Mouse (Mus musculus): ENCODE results near the gene R3hdm2.

The R3hdm2 gene

DNA sequence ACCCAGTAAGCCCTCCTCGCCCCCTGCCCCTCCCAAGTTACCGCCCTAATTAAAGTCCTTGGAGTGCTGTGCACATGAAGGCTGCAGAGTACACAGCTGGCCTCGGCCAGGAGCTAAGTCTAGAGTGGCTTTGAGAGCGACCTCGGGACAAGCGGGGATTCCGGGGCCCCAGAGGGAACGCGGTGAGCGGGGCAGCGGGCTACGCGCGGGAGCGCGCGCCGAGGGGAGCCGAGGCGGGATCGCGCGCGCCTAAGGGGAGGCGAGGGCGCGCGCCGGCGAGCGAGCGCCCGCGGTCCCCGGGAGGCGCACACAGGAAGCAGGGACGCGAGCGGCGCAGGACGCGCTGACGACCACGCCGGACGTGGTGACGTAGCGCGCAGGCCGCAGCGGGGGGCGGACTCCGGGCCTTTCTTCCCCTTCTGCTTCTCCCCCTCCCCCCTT, at the start of gene R3hdm2:
Gene R3hdm2 (plus strand): TSS at position 77 of the 441 bp plus-strand sequence.
- DNase-seq (ENCODE audit: low spot score in 2 of 2): peak; percentile 81 to 91

DNA sequence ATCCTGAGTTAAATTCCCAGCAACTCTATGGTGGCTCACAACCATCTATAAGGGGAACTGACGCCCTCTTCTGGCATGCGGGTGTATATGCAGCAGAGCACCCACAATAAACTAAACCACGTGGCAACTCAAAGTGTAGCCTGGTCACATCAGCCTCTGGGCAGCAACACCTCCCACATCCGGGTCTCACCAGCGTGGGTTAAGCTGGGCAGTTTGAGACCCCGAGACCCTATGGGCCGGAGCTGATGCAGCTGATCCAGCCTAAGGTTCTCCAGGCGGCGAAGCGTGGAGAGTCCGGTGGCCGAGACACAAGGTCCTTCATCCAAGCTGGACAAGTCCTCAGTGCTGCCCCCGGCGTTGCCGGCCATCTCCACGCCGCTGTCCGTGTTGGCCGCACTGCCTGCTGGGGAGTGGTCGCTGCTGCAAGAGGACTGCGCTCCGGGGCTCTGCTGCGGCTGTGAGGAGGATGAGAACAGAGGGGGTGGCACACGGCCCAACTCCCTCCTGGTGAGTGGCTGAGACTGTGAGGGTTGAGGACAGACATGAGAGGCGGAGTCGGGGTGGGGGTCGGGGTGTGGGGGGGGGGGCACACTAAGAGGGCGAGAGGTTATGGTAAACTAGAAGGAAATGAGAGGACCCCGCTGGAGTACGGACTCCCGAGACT, 47.8 kb upstream of the R3hdm2 start:
- DNase-seq (ENCODE audit: low spot score in 2 of 2): no peak

DNA sequence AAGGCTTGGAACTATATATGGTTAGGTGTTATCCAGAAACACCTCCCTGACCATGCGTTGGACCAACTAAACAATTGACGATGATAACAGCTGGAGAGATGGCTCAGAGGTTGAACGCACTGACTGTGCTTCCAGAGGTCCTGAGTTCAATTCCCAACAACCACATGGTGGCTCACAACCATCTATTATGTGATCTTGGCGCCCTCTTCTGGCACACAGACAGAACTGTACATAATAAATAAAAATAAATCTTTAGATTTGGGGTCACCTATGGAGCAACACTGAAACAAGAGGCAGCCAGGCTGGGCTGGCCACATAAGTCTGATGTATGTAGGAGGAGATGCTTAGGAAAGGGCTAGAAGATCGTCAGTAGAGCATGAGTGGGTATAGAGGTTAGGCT, 47.0 kb upstream of the R3hdm2 start:
- DNase-seq (ENCODE audit: low spot score in 2 of 2): no peak

DNA sequence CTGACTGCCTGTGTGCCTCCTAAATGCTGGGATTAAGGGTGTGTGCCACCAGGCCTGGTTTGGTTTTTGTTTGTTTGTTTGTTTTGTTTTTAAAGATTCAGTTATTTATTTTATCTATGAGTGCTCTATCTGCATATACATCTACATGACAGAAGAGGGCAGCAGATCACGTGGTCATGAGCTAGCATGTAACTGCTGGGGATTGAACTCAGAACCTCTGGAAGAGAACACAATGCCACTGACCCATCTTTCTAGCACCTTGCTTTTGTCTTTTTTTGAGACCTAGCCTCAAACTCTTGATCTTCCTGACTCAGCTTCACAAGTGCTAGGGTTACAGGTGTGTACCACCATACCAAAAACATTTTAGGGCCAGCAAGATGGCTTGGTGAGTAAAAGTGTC, 44.9 kb upstream of the R3hdm2 start:
- DNase-seq (ENCODE audit: low spot score in 2 of 2): no peak

DNA sequence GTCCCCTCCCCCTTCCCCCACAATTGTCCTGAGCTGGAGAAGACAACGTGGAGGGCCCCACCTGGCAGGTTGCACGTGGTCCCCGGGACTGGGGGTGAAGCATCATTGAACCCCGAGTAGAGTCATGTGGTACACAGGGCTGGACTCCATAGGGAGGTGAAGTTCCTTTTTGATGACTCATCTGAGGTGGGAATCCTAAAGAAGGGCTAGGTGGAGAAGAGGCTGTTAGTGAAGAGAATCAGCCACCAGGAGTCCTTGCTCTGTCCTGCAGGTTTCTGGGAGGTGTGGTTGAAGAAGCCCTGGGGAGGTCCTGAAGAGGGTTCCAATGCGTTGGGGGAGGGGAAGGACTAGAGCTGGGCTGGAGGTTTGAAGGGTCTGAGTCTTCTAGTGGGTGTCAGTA, 43.2 kb upstream of the R3hdm2 start:
- DNase-seq (ENCODE audit: low spot score in 2 of 2): no peak

DNA sequence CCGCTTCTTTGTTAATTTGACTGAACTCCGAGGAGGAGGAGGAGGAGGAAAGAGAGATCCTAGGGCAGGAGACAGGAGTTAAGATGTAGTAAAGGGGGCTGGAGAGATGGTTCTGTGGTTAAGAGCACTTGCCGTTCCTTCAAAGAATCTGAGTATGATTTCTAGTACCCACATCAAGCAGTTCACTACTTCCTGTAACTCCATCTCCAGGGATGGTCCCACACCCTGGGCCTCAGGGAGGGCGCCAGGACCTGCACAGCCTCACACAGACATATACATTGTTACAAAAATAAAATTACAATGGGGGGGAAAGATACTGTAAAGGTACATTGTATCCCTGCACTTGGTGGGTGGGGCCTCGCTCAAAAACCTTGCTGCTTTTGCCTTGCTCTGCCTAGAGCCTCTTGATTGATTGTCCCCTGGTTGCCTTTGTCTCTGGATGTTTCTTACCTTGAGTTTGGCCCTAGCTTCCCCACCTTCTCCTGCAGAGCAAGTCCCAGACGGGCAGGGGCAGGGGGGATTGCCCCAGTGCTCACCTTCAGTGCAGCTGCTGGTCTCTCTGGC, 42.5 kb upstream of the R3hdm2 start:
- DNase-seq (ENCODE audit: low spot score in 2 of 2): no peak

DNA sequence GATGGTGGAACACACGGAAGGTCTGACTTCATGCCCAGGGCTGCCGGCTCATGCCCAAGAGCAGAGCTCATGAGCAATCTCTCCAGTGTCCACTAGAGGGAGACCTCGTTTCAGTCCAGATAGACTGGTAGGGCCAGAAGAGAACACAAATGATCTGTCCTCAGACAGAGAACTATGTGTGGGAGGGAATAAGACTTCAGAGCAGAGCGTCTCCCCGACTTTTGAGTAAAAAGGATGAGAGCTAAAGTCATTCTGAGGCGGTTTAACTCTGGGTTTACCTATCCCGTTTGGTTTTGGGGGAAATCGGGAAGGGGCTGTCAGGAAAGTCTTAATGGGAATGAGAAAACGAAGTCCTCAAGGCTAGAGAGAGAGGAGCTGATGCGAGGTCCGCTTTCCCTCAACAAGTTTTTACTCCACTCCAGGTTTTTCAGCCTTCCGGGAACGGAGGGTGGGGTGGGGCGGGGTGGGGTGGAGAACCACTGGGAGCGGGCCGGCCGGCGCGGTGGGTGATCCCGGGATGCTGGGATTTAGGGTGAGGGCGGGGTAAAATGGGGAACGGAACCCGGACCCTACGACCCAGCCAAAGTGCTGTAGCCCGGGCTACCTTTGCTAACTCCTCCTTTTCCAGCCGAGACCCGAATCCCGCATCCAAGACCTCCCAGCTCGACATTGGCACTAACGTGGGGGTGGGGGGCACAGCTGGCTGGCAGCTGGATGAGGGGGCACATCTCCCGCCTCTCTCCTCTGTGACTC, 41.0 kb upstream of the R3hdm2 start:
- peak; percentile 93 to 94 for DNase-seq (ENCODE audit: low spot score in 2 of 2)

DNA sequence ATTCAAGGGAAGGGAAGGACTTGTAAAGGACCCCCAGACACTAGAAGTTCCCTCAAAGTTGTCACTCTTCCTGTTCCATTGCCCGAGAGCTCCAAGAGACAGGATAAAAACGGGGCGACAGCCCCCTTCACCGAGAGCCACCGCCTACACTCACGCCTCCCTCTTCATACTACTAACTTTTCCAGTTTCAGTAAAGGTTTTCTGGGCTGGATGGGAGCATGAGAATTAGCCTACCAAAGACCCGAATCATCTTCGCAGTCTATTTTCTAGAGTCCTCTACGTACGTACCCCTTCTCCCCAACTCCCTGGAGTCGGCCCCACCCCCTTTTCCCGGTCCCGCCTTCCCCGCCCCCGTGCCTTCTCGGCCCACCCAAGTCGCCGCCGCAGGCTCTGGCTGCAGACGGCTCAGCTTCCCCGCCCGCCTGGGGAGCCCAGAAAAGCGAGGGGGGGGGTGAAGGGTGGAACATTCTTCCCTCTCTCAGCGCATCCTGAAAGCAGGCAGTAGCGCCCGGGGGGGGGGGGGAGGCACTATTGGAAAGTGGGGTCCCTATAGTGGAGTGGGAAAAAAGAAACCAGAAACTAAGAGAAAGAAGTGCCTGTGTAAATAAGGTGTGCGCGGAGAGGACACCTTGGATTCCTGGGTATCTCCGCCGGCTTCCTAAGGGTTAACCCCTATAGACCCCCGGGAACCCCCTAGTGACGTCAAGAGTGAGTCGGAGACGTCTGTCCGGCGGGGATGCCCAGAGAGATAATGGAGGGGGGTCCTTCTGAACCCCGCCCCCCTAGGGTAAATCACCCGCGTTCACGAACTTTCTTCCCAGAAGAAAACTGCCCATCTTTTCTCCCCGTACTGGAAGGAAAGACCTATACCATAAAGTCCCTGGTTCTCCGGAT, 40.2 kb upstream of the R3hdm2 start:
- DNase-seq (ENCODE audit: low spot score in 2 of 2): no peak

DNA sequence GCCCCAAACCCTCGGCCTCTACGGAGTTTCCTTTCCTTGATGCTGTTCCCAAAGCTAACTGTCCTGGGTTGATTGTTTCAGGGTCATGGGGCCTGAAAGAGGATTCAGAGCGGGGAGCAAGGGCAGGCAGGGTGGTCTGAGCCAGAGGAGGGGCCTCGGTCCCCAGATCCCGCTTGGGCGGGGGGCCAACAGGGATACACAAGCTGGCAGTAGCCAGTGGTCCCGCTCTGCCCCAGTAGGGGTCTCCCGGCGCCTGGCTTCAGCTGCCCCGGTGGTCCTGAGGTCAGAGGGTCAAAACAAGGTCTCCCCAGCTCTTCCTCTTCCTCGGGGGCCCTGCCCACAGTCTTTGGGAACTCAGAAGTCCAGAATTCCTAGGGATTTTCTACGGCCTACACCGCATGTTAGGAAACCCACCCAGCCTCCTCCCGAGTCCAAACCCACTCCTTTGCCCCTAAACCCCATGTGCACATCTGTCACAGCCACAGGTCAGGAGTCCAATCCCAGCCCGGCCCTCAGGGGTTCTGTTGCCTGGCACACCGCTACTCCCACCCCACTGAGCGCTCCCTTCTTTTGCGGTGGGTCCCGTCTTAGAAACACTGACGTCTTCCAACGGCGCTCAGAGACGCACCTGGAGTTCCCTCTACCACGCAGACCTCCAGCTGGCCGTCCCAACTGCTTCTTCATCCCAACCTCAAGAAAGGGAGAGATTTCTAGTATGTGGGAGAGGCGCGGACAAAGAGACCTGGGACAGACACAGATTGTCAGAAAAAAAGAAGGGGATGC, 39.4 kb upstream of the R3hdm2 start:
- DNase-seq (ENCODE audit: low spot score in 2 of 2): no peak

DNA sequence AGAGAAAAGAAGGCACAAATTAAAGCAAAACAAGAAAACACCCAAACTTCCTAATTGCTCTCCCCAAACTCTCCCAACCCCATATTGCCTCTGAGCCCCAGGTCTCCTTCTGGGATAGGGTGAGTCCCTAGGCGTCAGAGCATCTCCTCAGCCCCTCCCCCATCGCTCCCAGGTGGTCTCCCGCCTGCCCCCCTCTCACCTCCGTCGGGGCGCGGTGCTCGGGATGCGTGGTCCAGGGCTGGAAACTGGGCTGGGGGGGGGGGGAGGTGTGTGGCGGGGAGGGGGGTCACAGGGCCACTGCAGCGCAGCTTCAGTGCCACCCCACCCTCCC, 38.8 kb upstream of the R3hdm2 start:
- no peak for DNase-seq (ENCODE audit: low spot score in 2 of 2)

DNA sequence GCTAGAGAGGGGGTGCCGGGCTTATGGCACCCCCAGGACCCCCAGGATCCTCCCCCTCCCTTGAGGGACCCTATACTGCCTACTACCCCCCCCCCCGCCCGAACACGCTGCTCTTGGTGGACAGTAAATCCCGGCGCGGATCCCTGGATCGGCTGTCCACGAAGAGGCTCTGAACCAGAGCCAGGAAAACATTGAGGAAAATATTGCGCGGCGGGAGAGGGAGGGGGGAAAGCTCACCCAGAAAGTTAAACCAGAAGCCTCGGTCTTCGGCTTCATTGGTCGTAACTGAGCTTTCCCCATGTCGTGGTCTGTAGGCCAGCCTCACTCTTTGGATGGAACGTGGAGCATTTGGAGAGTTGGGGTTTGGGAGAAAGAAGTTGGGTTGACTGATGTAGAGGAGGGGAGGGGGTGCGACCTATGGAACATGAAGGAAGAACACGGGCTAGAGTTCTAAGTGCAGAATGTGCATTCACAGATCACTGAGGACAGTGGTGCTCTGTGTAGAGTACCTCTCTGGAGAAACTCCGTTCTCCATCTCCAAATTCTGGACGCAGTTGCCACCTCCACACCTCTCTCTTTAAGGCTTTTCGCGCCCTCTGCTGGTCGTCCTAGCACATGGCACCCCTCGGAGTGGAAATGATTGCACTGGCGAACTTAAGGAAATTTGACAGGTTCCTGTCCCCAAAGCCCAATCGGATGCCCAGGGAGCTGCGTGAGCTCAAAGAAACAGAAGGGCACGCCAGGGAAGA, 38.1 kb upstream of the R3hdm2 start, which contains the start of gene Gli1:
Gene Gli1 (minus strand): TSS at position 84 of the 749 bp plus-strand sequence.
- peak; percentile 75 to 86 for DNase-seq (ENCODE audit: low spot score in 2 of 2)

DNA sequence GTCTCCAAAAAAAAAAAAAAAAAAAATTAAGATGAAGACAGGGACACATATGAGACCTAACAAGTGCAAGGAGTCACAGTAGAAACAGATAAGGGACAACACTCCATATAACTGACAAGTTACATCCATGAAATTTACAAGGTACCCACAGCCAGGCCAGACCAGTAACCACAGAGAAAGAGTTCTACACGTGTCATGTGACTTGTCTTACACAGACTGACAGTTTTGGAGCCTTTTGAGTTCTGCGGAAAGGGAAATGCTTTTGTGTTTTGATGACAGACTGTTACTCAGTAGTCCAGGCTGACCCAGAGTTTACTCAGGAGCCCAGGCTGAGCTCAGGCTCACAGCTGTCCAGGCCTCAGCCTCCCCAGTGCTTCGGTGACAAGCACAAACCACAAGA, 37.1 kb upstream of the R3hdm2 start:
- DNase-seq (ENCODE audit: low spot score in 2 of 2): no peak

DNA sequence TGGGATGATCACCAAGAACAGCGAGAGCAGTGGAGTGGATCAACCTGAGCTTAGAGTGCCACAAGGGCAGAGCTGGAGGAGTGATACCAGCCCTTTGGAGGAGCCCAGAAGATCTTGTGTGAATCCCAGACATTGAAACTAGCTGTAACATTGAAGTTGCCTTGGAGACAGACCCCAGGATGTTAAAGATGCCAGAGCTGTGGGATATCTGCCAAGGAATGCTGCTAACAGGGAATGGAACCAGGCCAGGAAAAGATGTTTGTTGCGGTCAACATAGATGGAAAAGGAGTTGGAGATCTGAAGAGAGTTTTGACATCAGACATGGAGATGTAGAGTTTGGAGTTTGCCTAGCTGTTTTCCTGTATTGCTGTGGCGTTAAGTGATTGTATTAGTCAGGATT, 34.0 kb upstream of the R3hdm2 start:
- no peak for DNase-seq (ENCODE audit: low spot score in 2 of 2)

DNA sequence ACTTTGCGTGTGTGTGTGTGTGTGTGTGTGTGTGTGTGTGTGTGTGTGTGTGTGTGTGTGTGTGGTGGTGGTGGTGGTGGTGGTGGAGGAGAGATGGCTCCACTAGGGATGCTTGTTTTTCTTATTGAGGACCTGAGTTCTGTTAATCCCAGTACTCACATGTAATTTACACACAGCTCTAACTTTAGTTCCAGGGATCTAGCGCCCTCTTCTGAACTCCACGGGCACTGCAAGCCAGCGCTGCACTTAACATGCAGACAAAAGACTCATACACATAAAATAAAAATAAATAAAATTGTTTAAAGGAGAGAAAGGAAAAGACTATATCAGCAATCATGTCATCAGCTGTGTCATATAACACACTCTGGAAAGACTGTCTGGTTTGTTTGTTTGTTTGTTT, 31.2 kb upstream of the R3hdm2 start:
- no peak for DNase-seq (ENCODE audit: low spot score in 2 of 2)

DNA sequence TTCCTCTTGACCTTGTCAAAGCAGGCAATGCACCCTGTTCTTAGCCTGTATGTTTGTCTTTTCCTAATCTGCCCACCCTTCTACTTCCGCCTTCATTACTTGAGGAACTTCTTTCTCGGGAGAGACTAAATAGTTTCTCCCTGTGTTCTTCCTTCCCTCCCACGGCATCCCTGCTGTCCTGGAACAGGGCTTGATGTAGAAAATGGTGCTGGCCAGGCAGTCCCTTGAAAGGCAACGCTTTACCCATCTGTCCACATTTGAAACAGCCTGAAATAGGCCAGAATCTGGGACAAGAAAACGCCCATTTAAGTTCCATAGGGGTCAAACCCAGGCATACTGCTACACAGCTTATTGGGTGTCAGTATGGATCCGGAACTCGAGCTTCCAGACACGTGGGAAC, 30.3 kb upstream of the R3hdm2 start:
- peak in 1 of 2 experiments; percentile 38 for DNase-seq (ENCODE audit: low spot score in 2 of 2)

DNA sequence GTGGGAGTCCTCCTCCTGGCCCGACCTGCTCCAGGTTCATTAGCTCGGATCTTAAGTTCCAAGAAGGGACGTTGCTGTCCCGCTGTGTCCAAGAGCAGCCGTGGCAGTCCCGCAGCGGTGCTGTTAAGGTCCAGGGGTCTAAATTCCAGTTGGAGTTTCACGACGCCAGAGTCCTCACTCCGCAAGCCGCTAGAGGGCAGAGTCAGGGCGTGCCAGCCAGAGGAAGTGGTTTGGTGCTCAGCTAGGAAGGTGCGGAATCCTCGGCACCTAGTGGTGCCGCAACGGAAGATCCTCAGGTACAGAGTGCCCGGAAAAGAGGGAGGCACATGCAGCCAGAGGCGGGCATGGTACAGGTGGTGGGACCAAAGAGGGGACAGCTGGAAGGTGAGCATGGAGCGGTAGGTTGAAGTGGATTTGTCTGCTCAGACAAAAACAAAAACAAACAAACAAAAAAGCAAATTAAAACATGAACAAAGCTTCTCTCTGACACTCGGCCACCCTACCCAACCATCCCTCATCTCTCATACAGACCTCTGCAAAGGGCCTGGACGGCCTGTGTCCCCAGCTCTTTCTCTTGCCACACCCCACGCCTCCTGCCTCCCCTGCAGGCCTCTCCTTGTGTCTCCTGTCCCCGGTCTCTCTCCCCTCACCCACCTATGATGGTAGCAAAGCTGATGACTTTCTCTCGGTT, 29.4 kb upstream of the R3hdm2 start:
- DNase-seq (ENCODE audit: low spot score in 2 of 2): peak; percentile 73 to 78

DNA sequence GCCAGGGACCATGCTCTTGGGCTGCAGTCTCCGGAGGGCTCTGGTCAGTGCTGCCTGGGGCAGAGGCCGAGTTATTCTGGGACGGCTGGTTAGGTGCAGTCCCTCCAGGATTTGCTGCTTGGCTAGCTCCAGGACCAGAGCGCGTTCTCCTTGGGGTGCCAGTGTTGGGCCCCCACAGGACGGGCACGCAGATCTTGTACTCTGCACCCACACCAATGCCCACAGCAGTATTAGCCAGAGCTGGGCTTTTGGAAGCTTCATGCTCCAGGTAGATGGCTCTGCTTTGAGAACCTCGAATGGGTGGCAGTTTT, 28.9 kb upstream of the R3hdm2 start:
- DNase-seq (ENCODE audit: low spot score in 2 of 2): no peak

DNA sequence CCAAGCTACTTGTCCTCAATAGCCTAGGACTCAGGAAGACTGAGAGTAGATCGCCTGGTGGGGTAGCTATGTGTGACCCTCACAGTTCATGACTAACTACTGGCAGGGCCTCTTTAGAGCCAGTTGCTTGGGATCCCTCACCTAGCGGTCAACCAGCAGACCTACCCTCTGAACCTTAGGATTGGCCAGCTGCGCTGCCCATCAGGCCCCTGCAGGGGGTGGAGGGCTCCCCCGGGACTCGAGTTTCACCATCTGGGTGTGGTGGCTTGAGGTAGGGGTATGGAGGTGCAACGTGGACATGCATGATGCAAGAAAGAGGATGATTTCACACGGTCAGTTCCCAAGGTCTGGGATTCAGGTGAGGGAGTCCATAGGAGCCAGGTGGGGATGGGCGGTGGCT, 28.4 kb upstream of the R3hdm2 start:
- DNase-seq (ENCODE audit: low spot score in 2 of 2): no peak

DNA sequence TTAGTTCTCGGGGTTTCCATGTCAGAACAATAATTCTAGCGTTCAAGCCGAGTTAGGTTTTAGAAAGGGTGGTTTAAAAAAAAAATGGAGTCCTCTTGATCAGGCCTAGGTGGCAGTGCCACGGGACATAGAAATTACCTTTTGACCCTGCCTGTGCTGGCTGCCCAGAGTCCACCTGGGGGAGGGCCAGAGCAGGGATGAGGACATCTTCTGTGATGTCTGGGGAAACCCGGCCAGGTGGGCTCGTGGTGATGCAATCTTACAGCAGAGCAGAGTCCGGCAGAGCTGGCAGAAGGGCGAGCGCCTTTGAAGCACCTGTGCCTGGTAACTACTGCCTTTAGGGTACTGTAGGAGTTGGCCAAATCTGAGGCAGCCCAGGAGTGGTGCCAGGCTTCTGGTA, 27.9 kb upstream of the R3hdm2 start:
- DNase-seq (ENCODE audit: low spot score in 2 of 2): no peak

DNA sequence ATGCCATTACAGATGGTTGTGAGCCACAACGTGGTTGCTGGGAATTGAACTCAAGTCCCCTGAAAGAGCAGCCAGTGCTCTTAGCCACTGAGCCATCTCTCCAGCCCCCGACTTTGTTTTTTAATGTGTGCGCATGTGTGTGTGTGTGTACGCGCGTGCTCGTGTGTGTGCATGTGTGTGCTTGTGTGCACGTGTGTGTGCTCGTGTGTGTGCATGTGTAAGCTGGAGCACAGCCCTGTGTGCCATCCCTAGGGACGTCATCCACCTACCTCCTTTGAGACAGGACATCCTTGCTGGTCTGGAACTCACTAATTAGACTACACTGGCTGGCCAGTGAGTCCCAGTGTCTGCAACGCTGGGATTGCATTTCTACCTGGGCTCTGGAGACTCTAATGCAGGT, 27.4 kb upstream of the R3hdm2 start:
- DNase-seq (ENCODE audit: low spot score in 2 of 2): no peak

Measured in right cerebral cortex, adult 2 months (tissue).